Mouse (Mus musculus) retina, postnatal 1 day (tissue): ENCODE measurements around the gene Eif1b.

Experiments
- DNase-seq: peaks from one replicate; pipeline ENCODE4 v3.0.0-alpha.2; 2012

Gene Eif1b

DNA sequence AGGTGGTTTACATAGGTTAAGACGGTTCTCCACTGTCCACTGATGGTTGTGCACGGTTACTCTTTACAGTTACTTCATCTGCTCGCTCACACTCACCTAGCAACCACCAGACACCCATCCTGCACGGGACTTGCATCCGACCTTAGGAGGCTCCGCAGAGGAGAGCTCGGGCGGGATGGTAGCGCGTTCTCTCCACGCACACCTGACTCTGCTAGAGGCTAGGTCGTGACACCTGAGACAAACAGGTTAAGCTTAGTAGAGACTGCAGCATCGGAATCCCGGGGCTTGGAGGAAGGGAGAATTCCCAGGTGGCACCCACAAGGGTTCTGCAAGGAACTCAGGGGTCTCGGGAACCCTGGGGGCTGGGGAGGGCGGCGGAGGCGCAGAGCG lies at the start of gene Eif1b:
TSS of gene Eif1b (plus strand) at position 223 of the 390 bp plus-strand sequence.
- no peak for DNase-seq

DNA sequence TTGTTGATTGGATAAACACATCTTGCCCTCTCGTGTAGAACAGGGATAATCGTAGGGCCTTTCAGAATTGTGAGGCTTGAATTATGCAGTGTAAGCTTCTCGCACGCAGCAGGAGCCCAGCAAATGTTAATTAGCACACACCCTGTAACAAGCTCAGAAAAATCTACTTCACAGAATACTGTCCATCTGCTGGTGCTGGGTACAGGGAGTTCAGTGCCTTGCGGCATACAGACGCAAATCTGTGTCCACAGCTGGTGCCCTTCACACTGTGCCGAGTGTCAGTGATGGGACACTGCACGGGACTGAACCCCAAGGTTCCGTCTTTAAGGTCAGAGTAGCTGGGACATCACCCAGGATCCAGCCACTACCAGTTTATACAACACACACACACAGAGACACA lies 47.4 kb upstream of the Eif1b start:
- DNase-seq = no peak

DNA sequence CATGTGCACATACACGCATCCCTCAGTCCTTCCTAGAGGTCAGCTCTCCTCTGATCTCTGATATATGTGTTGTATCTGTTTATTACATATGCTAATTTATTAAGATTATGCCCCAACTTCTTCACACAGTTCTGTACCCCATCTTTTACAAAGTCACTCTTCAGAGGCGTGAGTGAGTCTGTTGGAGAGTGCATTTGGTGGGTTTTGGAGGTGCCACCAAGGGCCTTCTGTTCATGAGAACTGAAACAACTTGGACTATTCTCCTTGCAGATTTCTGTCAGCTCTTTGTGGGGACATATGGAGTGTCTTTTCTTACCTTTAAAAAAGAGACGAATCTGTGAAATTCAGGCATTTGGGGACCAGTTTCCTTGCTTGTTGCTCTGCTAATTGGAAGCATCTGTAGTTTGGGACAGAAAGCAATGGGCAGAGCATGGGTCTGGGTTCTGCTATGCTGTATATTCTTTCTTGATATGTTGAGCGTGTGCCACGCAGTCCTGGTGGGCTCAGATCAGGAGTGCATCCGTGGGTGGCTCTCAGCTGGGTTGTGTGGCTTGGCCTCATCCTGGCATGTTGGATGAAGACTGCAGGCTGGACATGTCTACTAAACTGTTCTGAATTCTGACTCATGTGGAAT lies 42.2 kb upstream of the Eif1b start:
- DNase-seq = no peak

DNA sequence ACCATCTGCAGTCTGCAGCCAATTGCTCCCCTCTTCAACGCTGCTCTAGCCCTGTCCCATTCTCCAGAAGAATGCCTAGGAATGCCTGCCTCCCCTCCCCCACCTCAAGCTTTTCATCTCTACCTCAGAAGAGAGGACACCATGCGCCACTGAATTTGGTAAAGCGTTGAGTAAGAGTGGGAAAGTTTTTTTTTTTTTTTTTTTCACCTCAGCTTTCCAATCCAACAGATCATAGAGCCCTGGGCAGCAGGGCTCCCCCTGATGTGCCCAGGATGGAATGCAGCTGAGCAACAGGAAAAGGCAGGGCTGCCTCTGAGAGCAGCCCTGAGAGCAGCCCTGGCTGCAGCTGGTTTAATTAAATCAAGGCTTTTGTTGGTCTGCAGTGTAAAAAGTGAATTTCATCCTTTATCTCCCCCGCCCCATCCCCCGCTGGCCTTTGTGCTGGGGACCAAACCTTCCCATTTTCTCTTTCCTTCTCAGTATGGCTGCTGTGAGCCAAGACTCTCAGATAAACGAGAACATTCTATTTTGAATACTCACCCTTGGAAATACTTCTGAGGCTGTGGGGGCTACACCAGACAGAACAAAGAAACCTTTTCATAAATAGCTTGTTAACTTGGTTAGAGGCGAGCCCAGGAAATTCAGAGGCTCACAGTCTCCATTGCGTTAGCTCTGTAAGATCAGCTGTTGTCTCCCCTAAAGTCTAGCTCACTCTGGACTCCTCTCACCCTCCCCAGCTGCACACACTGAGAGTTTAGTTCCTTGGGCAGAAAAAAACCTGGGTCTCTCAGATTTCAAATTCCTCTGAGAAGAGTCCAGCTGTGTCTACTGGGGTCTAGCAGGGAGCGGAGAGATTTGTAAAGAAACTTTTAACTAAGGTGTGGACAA lies 36.0 kb upstream of the Eif1b start:
- peak; percentile 45 for DNase-seq

DNA sequence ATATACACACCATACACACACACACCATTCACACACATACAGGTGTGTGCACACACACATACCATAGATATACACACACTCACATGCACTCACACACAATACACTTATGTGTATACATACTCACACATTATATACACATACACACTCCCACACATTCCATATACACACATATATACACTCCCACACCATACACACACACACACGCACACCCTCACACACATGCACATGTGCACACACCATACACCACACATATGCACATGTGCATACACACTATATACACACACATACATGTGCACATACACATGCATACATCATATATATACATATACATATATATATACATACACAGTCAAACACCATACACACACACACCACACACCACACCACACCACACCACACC lies 21.6 kb upstream of the Eif1b start:
- no peak for DNase-seq

DNA sequence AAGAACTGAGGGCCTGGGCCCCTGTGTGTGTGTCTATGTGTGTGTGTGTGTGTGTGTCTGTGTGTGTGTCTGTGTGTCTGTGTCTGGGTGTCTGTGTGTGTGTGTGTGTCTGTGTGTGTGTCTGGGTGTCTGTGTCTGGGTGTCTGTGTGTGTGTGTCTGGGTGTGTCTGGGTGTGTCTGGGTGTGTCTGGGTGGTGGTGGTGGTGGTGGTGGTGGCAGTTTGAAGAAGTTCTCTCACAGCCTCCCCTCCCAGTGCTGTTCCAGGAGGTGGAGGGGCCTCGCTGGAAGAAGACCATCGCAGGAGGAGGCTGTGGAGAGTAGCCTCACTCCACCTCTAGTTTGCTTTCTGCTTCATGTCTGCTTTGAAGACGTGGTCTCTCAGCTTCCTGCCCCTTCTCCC lies 10.4 kb upstream of the Eif1b start:
- DNase-seq = no peak

DNA sequence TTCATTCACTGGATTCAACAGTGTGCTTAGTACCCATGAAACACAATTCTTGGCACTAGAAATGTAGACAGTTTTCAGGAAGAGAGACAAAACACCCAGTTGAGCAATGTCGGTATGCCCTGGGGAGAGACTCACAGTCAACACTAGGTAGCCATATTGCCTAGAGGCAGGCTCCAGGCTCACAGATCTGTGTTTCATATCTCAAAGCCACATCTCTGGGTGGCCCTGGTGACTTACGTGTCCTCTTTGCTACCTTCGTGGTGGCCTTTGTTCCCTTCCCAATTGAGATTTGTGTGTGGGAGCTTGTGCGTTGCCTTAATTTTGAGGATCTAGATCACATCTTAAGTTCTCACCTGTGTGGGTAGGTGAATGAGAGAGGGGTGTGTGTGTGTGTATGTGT lies 9.7 kb upstream of the Eif1b start:
- DNase-seq = no peak

DNA sequence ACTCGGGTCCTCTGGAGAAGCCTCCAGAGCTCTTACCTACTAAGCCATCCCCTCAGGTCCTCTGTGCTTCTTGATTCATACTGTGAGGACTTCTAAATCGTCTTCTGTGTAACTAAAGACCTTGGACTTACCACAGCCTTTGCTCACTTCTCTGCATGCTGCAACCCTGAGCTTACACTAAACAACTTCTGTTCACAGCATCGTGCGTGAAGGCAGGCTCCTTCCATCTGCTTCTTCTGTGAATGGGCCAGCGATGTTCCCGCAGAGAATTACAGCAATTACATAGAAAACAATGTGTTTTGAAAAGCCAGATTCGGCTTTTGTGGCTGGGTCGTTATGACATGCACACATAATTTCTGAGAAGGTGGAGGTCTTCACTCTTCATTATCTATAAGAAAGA lies 8.9 kb upstream of the Eif1b start:
- no peak for DNase-seq

DNA sequence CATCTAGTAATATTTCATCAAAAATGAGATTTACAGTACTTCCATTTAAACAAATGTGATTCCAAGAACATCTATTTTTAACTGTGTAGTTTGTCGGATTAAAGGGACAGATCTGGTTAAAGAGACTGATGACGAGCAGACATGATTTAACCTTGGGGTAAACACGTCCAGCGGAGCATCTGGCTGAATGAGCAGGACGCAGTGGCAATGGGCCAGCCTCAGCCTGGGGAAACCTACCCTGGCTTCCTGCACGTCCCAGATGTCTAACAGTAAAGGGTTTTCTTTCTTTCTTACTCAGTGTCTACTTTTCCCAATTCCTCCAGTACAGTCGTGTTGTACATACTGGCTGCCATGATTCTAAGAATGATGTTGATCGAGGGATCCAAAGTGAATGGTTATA lies 5.0 kb upstream of the Eif1b start:
- DNase-seq = no peak

DNA sequence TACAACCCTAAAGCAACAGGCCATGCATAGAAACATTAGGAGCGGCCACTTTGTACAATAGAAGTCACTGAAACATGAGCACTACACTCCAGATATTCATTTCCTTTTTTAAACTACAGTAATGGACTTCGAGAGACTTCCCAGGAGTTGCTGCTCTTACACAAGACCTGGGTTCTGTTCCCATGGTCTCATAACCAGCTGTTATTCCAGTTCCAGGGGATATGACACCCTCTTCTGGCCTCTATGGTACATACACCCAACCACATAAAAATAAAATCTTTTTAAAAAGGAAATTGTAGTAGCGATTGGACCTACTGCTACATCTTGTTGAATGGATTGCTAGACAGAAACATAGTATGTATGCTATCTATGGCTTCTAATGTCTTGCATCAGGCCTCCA lies 523 bp upstream of the Eif1b start:
- no peak for DNase-seq

DNA sequence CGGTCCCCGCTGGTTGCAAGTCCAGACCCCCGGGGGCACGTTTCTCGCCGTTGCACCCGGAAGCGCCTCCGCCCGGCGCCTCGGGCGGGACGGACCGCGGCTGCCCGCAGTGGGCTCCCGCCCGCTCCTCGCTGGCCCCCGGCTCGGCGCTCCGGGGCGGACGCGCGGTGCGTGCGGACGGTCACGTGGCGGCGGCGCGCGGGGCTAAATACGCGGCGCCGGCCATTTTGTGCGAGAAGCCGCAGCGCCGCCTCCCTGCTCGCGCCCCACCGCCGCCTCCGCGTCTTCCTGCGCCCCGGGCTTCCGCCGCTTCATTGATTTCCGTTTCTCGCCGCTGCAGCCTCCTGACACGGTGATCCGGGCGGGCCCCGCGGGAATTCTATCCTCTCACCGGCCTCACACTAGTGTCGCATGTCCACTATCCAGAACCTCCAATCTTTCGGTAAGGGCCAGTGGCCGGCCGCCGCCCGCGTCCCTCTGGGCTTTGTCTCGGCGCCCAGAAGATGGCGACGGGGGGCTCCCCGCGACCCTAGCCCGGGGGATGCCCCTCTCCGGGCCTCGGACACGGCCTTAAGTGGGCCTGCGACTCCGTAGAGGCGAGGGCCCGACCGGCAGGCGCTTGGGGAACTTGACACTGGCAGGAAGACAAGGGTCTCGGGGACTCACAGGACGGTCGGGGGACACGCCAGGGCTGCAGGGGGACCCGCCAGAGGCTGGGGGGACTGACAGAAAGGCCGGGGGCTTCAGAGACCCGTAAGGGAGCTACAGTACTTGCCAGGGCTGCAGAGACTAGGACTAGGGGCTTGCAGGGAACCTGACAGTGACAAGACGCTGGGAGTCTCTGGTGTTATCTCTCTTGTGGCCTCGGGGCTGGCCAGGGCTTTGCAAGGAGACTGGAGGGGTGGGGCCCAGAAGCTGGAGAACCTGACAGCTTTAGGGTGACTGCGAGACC lies 644 bp downstream of the Eif1b start:
- DNase-seq = peak; percentile 91

DNA sequence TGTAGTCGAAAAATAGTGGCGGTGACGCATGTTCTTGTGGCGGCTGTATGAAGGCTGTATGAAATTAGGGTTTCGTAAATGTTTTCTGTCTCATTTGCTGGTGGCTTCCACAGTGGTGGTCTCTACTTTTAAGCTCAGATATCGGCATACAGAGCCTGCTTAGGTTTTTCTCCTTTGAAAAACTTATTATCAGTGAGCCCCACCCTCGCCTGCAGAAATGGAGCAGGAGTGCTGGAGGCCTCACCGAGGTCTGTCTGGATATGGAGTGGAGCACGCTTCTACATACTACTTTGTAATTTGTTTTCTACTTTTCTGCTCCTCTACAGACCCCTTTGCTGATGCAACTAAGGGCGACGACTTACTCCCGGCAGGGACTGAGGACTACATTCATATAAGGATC lies 1.7 kb downstream of the Eif1b start:
- DNase-seq = no peak

DNA sequence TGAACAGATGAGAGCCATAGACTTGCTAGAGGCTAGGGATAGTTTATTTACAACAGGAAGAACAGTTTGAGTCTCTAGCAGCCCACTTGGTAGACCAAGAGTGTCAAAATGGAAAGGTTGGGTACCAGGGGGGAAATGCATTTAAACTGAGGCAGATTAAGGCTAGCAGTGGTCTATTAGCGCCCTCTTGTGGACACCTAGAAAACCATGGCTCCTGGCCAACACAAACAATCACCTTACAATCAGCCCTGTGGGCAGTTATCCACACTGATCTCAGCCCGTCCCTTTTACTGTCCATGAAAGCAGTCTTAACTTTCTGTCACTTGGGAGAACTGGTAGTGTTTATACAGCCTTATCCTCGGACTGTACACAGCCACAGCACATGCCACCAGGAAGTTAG lies 4.7 kb downstream of the Eif1b start:
- DNase-seq = peak; percentile 87

DNA sequence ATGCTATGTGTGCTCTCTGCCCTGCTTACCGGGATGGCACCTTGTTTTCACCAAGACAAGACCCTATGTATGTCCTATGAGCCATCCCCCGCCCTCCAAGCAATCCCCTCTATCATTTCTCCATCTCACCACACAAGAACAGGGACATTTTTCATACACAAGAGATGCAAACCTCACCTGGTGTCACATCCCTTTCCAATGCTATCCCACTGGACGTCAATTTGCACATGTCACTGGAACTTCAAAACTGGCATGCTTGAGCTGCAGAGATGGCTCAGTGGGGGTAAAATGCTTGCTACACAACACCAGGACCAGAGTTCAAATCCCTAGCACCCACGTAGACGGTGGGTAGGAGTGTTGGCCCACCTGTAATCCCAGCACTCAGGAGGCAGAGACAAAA lies 6.0 kb downstream of the Eif1b start:
- no peak for DNase-seq

DNA sequence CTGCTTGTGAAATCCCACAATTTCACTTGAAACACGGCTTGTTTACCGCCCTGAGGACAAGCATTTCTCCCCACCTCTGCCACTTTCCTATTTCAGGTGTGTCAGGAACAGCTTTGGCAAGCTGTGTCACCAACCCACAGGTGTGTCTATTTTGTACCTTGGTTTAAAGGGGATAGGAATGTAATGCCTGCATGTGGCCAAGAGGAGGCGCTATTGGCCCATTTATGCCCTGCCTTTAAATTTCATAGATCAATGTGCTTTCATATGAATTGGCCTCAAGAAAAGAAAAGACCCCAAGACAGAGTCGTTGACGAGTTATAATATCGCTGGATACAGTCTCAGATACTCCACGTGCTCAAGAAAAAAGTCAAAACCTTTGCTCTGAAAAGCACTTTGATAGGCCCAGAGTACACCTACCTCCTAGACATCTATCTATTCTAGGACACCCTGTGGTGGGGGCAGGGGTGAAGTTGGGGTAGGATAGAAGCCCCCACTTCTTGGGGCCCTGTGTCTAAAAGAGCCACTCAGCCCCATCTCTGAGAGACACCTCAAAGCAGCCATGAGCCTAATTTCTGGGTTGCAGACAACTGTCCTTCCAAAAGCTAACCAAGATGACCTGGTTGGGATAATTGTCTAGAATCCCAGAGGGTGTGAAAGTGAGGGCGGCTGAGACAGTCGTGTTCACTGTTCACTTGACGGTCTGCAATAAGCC lies 9.3 kb downstream of the Eif1b start:
- peak; percentile 30 for DNase-seq

DNA sequence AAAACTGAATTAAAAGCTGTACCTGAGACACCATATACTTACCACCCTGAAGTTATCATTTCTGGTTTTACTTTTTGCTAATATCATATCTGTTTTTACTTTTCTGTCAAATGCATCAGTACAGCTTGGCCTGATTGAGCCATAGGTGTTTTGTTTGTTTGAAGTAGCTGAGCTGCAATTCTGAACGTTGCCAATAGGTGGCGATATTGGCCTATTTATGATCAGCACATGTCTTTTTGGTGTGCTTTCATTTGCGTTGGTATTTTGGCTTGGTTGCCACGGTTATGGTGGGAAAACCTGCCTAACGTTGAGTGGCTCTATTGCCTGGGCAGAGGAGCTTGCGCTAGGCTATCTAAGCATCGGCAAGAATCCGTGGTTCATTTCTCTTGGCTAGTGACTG lies 10.0 kb downstream of the Eif1b start:
- peak; percentile 89 for DNase-seq

DNA sequence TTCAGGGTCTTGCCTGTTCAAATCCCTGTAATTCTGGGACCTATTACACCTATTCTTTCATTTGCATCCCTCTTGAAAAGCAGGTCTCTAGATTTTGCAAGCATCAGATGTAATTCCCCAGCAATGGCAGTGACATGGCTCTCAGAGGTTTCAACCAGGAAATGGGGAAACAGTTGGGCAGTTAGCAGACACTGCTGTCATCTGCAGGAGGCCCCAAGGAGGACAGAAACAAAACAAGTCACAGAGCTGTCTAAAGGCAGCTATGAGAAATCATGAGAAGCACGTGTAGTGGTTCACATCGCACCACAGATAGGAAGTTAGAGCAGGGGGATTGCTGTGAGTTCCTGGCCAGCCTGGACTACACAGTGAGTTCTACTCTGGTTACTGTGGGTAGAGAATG lies 12.4 kb downstream of the Eif1b start:
- DNase-seq = no peak

DNA sequence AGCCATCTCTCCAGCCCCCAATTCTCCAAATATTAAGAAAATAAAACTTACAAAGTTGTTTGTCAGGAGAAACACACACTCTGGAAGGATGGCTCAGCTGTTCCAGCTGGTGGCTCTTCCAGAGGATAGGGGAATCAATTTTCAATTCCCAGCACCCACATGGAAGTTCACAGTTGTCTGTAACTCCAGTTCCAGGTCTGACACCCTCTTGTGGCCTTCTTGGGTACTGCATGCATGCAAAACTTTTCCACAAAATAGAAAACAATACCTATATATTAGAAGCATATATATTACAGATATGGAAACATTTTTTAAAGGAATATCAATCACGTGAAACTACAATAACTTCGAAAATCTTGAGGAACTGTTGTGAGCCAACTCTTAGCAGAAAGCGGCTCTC lies 19.7 kb downstream of the Eif1b start:
- DNase-seq = peak; percentile 44

DNA sequence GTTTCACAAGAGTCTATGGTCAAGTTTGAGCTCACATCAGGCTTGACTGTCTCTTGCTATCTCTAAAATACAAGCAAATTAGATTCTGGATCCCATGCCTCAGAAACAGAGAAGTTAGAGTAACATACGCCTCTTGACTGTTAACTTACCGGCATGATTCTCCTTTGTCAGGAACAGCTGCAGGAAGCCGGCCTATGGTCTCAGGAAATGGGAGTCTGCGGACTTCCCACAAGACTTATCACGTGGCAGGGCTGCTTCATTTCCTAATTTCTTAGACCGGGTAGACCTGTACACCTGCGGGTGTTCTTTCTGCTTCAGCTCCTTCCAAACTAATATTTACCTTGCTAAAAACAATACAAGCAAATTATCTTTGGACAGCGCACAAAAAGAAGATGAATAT lies 24.7 kb downstream of the Eif1b start:
- DNase-seq = no peak

DNA sequence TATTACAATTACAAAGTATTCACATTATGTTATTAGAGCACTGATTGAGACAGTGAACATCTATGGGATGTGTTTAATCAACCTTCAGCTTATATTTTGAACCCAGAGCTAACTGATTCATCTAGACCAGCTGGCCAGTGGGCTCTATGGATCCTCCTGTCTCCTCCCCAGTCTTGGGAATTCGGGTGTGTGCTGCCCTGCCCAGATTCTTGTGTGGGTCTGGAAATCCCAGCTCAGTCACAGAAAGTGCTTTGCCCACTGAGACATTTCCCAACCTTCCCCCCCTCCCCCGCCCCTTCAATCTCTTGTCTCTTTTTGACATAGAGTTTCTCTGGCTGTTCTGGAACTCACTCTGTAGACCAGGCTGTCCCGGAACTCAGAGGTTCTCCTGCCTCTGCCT lies 26.9 kb downstream of the Eif1b start:
- no peak for DNase-seq

DNA sequence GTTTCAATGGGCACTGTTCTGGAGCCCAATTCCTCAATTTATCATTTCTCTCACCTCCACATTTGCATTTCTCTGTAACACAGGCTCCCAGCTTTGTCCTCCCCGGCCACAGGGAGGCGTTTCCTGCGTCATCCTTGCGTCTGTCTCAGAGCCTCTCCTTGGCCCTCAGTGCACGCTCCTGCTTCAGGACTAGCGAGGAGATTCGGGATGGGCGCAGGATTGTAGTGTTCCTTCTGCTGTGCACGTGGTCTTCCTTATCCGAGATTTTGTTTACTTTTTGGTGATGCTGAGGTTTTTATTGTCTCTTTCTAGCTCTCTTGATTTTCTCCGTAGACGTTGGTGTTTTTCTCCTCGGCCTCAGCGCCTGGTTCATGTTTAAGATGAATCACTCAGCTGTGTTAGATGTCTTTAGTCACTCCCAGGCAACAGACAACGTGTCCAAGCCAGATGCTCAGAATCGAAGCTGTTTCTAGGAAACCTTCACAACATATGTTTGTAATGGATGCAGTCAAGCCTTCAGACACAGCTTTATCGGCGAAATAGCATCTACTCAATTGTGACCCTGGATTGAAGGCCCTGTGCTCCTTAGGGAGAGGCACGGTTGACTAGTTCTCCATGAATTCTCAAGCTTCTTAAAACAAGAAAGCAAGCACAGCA lies 27.6 kb downstream of the Eif1b start:
- DNase-seq = no peak

DNA sequence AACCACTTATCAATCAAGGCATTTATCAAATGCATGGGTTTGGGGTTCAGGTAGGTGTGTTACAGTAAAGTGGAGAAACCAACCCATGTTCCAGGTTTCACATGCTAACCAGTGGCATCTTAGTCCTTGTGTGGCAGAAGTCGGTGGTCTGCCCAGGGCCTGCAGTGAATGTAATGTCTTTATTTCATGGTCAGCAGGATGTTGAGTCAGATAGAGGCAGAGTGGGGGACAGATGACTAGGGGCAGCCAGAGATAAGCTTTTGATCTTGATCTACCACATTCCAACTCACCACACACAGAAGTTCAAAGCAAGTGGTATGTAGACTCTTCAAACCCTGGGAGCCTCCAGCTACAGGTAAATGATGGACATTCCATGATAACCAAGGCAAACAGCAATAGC lies 29.1 kb downstream of the Eif1b start:
- DNase-seq = no peak
